Mouse (Mus musculus): ENCODE results near the gene Adipor2. TPM values are rescaled to one million over a fixed set of nuclear protein-coding genes. Genes with fewer than 3 reads are reported as not detected.
A peak's percentile ranks its signal among the peaks of the same experiment; 100 is the strongest.

Adipor2 gene
- total RNA-seq, 1 experiment from 2014 or later: 194 TPM

GRCm38 (mm10) chr6:119420357-119420756 is 2.9 kb upstream of the Adipor2 start:
- no peak for DNase-seq

GRCm38 (mm10) chr6:119419412-119419811 is 1.9 kb upstream of the Adipor2 start:
- DNase-seq: no peak

- peak; percentile 59 for DNase-seq
Measured at GRCm38 (mm10) chr6:119418392-119419251, 1.1 kb upstream of the Adipor2 start.

- DNase-seq: no peak
Measured at GRCm38 (mm10) chr6:119417821-119418220, 317 bp upstream of the Adipor2 start.

GRCm38 (mm10) chr6:119416643-119417042 is 861 bp downstream of the Adipor2 start:
- DNase-seq: no peak

- DNase-seq: no peak
Measured at GRCm38 (mm10) chr6:119414262-119415043, 3.1 kb downstream of the Adipor2 start.

GRCm38 (mm10) chr6:119412588-119412987 is 4.9 kb downstream of the Adipor2 start:
- no peak for DNase-seq

- no peak for DNase-seq
Measured at GRCm38 (mm10) chr6:119411511-119411910, 6.0 kb downstream of the Adipor2 start.

- DNase-seq: peak; percentile 77
Measured at GRCm38 (mm10) chr6:119409766-119410165, 7.7 kb downstream of the Adipor2 start.

GRCm38 (mm10) chr6:119408582-119408981 is 8.9 kb downstream of the Adipor2 start:
- DNase-seq: no peak

GRCm38 (mm10) chr6:119407818-119408217 is 9.7 kb downstream of the Adipor2 start:
- DNase-seq: no peak

- no peak for DNase-seq
Measured at GRCm38 (mm10) chr6:119406528-119406927, 11.0 kb downstream of the Adipor2 start.

GRCm38 (mm10) chr6:119405310-119405709 is 12.2 kb downstream of the Adipor2 start:
- DNase-seq: peak; percentile 59

GRCm38 (mm10) chr6:119404854-119405253 is 12.7 kb downstream of the Adipor2 start:
- no peak for DNase-seq

GRCm38 (mm10) chr6:119402976-119403375 is 14.5 kb downstream of the Adipor2 start:
- DNase-seq: no peak

- no peak for DNase-seq
Measured at GRCm38 (mm10) chr6:119401545-119402304, 15.8 kb downstream of the Adipor2 start.

GRCm38 (mm10) chr6:119400649-119401048 is 16.9 kb downstream of the Adipor2 start:
- DNase-seq: no peak

GRCm38 (mm10) chr6:119399371-119399770 is 18.1 kb downstream of the Adipor2 start:
- DNase-seq: peak; percentile 48

GRCm38 (mm10) chr6:119396309-119396634 is 21.2 kb downstream of the Adipor2 start:
- DNase-seq: peak; percentile 93

GRCm38 (mm10) chr6:119395421-119396308 is 21.8 kb downstream of the Adipor2 start:
- peak; percentile 37 for DNase-seq

GRCm38 (mm10) chr6:119392836-119393235 is 24.7 kb downstream of the Adipor2 start:
- peak; percentile 54 for DNase-seq

- no peak for DNase-seq
Measured at GRCm38 (mm10) chr6:119390728-119391127, 26.8 kb downstream of the Adipor2 start.

All from adrenal gland, postnatal 14 days (tissue).